Mouse (Mus musculus) olfactory bulb, adult 2 months (tissue): ENCODE data around the gene Lhx9. TPM values are rescaled to one million over a fixed set of nuclear protein-coding genes. Genes with fewer than 3 reads are reported as not detected.

ENCODE experiments used
- H3K27ac ChIP-seq: fragments of 200-500 bp; 2 replicates; pipeline ENCODE4 v1.5.1; 2012; ENCODE audit warnings: low read depth, low read length; ENCODE audit not compliant: insufficient read depth
- H3K4me1 ChIP-seq: fragments of 200-500 bp; 2 replicates; pipeline ENCODE4 v1.6.1; 2012; ENCODE audit warnings: low read length; ENCODE audit not compliant: control insufficient read depth, insufficient read depth
- H3K4me3 ChIP-seq: fragments of 200-500 bp; 2 replicates; pipeline ENCODE4 v1.5.1; 2012; ENCODE audit warnings: mild to moderate bottlenecking, low read depth, low read length, moderate library complexity; ENCODE audit not compliant: insufficient read depth
- CTCF ChIP-seq: fragments of 200-500 bp; IDR thresholded peaks from 2 replicates; pipeline ENCODE4 v1.5.1; 2012; ENCODE audit warnings: low read depth, mild to moderate bottlenecking, low read length, moderate library complexity; ENCODE audit not compliant: insufficient read depth
- POLR2A ChIP-seq: fragments of 200-500 bp; IDR thresholded peaks from 2 replicates; pipeline ENCODE4 v1.6.1; 2012; ENCODE audit warnings: mild to moderate bottlenecking, low read depth, low read length, moderate library complexity; ENCODE audit not compliant: insufficient read depth
- WGBS: fragments of 180-500 bp; shearing (Covaris S2); methylation state at CpG from one replicate; pipeline ENCODE4 v1.1.7; 2018; 5-methylcytosine and 5-hydroxymethylcytosine counted together
- polyA plus RNA-seq: library from polyadenylated mRNA; stranded (reverse); fragments of >200 nt; gene quantifications from 2 replicates; pipeline ENCODE4 v1.2.4, GENCODE M21; 2012; ENCODE audit warnings: low replicate concordance; ENCODE audit not compliant: missing spikeins, insufficient read depth, insufficient read length

The Lhx9 gene
- polyA plus RNA-seq, 1 experiment = not detected

DNA sequence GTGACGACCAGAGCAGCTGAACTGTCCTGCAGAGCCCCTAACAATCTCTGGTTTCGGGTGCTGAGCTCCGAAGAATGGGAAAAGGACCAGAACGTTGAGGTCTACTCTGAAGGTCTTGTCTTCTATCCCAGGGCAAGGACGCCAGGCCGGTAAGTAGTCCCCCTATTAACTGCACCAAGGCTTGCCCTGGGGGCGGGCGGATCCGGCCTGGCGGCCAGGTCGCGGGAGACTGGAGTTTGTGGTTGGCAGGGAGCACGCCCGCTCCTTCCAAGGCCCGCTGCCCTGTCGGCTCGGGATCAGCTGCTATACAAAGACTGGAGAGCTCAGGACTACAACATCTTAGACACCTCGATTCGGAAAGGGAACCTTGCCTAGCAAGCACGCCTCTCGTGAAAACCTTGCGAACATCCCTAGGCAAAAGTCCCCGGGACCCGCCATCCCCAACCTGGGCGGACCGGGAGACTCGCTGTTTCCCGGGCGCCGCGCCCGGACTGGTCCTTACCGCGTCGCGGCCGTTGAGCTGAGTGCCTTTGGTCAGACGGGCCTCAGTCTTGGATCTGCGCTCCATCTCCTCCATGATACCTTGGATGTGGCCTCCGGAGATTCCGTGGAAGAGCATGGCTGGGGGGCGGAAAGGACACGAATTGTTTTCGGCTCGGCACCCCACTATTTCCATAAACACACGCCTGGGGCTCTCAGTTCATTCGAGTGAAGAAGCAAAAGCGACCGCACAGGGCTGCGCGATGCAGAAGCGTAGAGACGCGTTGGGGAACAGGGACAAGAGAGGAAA, 6.9 kb downstream of the Lhx9 start:
- H3K4me3 ChIP-seq = no peak overlapping the region
- H3K27ac ChIP-seq = no peak overlapping the region
- H3K4me1 ChIP-seq = peaks cover 13% of the 10 kb centered on the region
- WGBS = 2% methylated on average over 54 of the region's 54 CpGs
- TF ChIP-seq CTCF (no peak), POLR2A (no peak)

DNA sequence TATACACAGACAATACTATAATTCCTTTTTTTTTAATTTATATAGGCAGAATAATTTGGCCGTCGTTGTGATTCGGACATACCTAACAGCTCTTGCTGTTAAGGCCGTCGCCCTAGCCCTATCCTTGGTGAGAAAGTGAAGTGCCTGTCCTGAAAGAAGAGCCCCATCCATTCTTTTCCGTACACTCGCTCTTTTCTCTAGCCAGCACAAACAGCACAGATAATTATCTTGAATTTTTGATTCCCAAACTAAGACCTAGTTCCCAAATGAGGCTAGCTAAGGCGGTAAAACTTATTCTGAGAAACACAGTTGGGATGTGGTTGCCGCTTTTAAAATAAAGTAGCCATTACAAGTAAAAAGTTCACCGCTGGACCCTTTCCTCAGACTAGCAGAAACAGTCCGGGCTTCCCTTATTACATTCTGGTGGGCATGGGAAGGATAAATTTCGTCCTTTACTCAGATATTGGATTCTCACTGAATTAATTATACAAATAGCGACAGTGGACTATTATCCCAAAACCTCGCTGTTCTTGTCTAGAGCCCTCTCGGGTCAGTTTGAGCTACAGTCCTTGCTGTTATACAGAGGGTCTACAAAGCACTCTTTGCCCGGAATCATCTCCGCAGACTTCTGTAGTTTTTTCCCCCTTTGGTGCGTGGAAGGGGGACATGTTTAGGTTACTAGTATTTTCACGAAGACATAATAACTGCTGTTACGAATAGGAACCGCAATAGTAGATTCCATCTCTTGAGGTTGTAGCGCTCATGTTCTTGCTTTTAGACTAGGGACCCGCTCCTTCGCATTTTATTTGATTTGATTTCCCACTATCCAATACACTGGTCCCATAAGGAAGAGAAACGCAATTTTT, 7.7 kb downstream of the Lhx9 start:
- Histone ChIP-seq H3K4me1 (peaks cover 13% of the 10 kb centered on the region), H3K27ac (no peak overlapping the region), H3K4me3 (no peak overlapping the region)
- 10% methylated on average over 25 of the region's 25 CpGs for WGBS
- TF ChIP-seq POLR2A = no peak
- no peak for TF ChIP-seq CTCF

DNA sequence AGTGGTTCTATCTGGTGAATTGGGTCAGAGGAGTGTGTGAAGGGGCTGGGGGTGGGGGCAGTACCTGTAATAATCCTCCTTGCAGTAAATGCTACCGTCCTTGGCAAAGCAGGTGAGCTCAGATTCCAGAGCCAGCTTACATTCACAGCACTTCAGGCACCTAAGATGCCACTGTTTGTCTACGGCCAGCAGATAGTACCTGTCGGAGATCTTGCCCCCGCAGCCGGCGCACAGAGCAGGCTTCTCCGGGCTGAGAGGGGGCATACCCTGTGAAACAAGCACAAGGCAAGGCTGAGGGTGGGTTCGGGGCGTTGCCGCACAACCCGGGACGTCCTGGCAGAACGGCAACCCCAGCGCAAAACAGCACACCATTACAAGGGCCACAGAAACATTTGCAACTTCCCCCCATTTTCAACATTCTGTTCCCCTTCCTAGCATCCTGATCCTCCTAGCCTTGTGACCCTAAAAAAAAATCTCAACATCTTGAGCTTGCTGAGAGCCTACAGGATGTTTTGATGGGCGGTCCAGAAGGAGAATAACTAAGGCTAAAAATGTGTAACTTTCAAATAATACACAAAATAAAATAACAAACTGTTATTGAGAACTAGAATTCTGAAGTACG, 8.5 kb downstream of the Lhx9 start:
- TF ChIP-seq POLR2A (no peak), CTCF (no peak)
- H3K4me3 ChIP-seq = no peak overlapping the region
- WGBS = 8% methylated on average over 16 of the region's 16 CpGs
- peaks cover 13% of the 10 kb centered on the region for H3K4me1 ChIP-seq
- H3K27ac ChIP-seq = no peak overlapping the region

DNA sequence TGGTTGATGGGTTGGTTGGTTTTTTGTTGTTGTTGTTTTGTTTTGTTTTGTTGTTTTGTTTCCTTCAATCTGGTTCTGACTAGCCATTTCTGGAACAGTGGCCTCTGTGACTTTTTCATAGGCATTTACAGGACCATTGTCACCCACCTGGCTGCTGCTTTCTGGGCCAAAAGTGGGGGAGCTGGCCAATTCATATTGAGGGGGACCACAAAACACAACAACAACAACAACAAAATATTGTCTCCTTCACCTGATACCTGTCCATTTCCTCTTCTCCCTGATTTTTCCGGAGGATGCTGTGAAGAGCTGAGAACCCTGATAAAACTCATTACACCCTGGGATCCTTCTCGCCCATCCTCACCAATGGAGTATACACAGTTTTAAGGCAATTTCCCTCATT, 9.1 kb downstream of the Lhx9 start:
- Histone ChIP-seq H3K4me1 (peaks cover 13% of the 10 kb centered on the region), H3K27ac (no peak overlapping the region), H3K4me3 (no peak overlapping the region)
- TF ChIP-seq POLR2A (no peak), CTCF (no peak)
- 12% methylated on average over 2 of the region's 2 CpGs for WGBS

DNA sequence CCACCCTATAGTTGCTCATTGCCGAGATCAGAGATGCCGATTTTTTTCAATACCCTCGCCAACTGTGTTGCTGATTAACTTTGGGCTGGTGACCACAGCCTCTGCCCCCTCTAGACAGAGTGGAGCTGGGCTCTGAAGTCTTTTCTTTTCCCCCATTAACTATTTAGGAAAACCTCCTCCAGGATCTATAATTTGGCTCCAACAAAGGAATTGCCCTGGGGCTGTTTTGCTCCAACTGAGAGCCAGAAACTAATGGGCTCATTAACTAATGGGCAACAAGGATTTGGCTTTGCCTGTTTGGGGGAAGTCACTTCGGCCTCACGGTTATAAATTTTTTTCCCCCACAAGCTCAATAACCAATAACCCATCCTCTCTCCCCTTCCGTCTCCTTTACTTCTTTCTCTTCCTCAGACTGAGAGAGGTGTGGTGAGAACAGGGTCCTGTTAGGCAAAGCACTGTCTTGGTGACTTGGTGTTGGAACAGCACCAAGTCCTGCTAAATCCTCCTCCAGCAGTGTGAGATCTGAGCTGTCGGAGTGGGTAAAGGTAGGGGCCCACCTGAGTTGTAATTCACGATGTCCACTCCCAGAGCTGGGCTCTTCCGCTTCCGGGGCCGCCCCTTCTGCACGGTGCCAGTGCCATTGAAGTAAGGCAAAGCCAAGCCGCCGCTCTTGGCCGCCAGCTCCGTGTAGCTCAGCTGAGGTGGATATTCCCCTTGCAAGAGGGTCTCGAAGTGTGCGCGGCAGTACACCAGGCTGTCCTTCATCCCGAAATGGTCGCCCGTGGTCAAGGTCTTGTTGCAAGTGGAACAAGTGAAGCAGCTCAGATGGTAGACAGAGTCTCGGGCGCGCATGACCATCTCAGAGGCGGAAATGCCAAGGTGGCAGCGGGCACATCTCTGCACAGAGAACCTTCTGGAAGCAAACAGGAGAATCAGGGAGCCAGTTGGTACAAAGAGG, 10.3 kb downstream of the Lhx9 start:
- no peak overlapping the region for H3K4me3 ChIP-seq
- no peak for TF ChIP-seq POLR2A
- no peak for TF ChIP-seq CTCF
- H3K4me1 ChIP-seq = peaks cover 5% of the 10 kb centered on the region
- WGBS = 14% methylated on average over 27 of the region's 27 CpGs
- no peak overlapping the region for H3K27ac ChIP-seq

DNA sequence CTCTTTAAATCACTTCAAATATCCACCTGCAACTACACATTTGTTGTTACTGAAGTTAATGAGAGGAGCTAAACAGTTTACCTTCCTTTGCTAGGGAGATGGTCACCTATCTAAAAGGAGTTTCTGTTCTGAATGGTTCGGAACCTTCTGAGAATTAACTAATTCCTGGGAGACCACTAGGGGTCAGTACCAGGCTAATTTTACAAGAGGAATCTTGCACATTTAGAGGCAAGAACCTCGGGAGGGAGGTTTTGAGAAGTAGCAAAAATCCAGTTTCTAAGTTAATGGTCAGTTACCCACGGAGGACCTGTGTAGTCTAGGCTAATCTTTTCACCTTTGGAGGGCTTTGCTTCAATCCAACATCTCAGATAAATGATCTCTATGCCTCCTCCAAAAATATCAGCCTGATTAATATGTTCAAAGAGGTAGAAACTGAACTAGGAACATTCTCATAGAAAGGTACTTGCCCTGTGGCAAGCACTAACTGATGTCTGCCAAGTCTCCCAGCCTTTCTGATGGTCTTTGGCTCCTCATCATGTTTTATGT, 12.9 kb downstream of the Lhx9 start:
- Histone ChIP-seq H3K27ac (no peak overlapping the region), H3K4me3 (no peak overlapping the region), H3K4me1 (no peaks in the 10 kb centered on the region)
- WGBS = 6% methylated on average over 3 of the region's 3 CpGs
- TF ChIP-seq POLR2A = no peak
- TF ChIP-seq CTCF = no peak

DNA sequence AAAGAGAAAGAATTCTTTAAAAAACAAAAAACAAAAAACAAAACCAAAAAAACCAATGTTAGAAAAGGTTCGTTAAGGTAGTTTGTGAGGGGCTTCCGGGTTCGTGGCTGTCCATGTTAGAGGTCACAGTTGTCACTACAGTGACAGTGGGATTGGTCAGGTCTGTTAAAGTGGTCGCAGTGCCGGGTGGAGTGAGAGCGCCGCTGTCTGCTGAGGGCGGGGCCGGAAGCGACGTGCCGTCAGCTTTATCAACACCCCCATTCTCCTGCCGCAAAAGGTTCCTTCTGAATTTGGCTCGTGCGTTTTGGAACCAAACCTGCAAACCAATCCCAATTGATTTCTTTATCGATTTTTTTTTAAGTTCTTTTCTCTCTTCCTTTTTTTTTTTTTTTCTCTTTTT, 17.1 kb downstream of the Lhx9 start:
- no peak overlapping the region for H3K4me3 ChIP-seq
- WGBS = 3% methylated on average over 16 of the region's 16 CpGs
- TF ChIP-seq POLR2A (no peak), CTCF (no peak)
- H3K4me1 ChIP-seq = no peaks in the 10 kb centered on the region
- no peak overlapping the region for H3K27ac ChIP-seq

DNA sequence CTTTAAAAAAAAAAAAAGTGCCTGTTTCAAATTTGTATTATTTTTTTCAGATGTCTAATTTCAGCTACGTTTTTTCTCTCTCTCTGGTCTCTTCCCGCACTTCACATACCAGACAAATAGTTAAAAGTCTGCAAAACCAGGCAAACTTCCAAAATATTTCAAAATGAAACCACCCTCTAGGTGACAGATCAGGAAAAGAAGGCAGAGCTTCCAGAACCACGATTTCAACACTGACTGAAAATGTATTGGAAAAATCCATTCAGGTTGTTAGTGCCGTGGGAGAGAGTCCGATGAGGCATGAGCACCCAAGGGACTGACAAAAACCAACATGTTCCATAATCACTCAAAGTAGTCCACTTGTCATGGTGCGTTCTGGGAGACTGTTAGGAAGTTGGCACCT, 21.5 kb downstream of the Lhx9 start:
- no peaks in the 10 kb centered on the region for H3K4me1 ChIP-seq
- 69% methylated on average over 6 of the region's 6 CpGs for WGBS
- H3K27ac ChIP-seq = no peak overlapping the region
- H3K4me3 ChIP-seq = no peak overlapping the region
- no peak for TF ChIP-seq POLR2A
- TF ChIP-seq CTCF = no peak
